Mouse (Mus musculus) hindbrain, postnatal 0 days (tissue): ENCODE results near the gene Thtpa. TPM values are rescaled to one million over a fixed set of nuclear protein-coding genes. Genes with fewer than 3 reads are reported as not detected.

Experiments used
- ATAC-seq: fragments of 200-750 bp; cut with Nextera tagmentation; 2 replicates; pipeline ENCODE4 v1.8.0; 2017; ENCODE audit warnings: mild to moderate bottlenecking, moderate TSS enrichment, moderate library complexity
- DNase-seq: peaks from one replicate; pipeline ENCODE4 v3.0.0-alpha.2; 2015; ENCODE audit warnings: low spot score
- H3K27ac ChIP-seq: fragments of 300-500 bp; sonication (generic); 2 replicates; pipeline ENCODE4 v1.5.1; 2014; ENCODE audit warnings: mild to moderate bottlenecking
- H3K27me3 ChIP-seq: fragments of 300-500 bp; sonication (generic); 2 replicates; pipeline ENCODE4 v1.6.1; 2014; ENCODE audit warnings: low read length, mixed read lengths; ENCODE audit not compliant: insufficient read depth
- H3K36me3 ChIP-seq: fragments of 300-500 bp; sonication (generic); 2 replicates; pipeline ENCODE4 v1.6.1; 2014; ENCODE audit warnings: low read length, mixed read lengths; ENCODE audit not compliant: insufficient read depth
- H3K4me1 ChIP-seq: fragments of 300-500 bp; sonication (generic); 2 replicates; pipeline ENCODE4 v1.6.1; 2014; ENCODE audit warnings: antibody characterized with exemption, low read length, mixed read lengths; ENCODE audit not compliant: insufficient read depth
- H3K4me2 ChIP-seq: fragments of 300-500 bp; sonication (generic); 2 replicates; pipeline ENCODE4 v1.6.1; 2014; ENCODE audit warnings: low read depth, mild to moderate bottlenecking, low read length, moderate library complexity, mixed read lengths
- H3K4me3 ChIP-seq: fragments of 300-500 bp; sonication (generic); 2 replicates; pipeline ENCODE4 v1.5.1; 2014; ENCODE audit warnings: low read length
- H3K9ac ChIP-seq: fragments of 300-500 bp; sonication (generic); replicated peaks from 2 replicates; pipeline ENCODE4 v1.6.1; 2014; ENCODE audit warnings: mild to moderate bottlenecking, low read length, moderate library complexity, mixed read lengths
- H3K9me3 ChIP-seq: fragments of 300-500 bp; sonication (generic); 2 replicates; pipeline ENCODE4 v1.6.1; 2016; ENCODE audit warnings: low read length, mixed read lengths
- CTCF ChIP-seq: IDR thresholded peaks from 2 replicates; pipeline ENCODE4 v1.5.1; 2016; ENCODE audit warnings: antibody characterized with exemption, control low read depth, low read depth
- whole genome bisulfite sequencing: fragments of 180-500 bp; shearing (Covaris S2); extraction: QIAGEN DNeasy Blood & Tissue Kit; methylation state at CpG from one replicate; pipeline ENCODE4 v1.1.7; 2014; 5-methylcytosine and 5-hydroxymethylcytosine counted together
- polyA plus RNA-seq: library from polyadenylated mRNA; unstranded; fragments of >200 nt; fragmentation: Nextera tagmentation; extraction: Ambion mirVana; gene quantifications from 2 replicates; pipeline ENCODE4 v1.2.1, GENCODE M21; 2015
- total RNA-seq: library from RNA; depleted of rRNA; stranded (reverse); fragments of >200 nt; gene quantifications from 2 replicates; pipeline ENCODE4 v1.2.3, GENCODE M21; 2014

The Thtpa gene
- total and polyA plus RNA-seq, 2 experiments from 2014 or later: 32.8 to 44.1 TPM

GRCm38 (mm10) chr14:55122359-55122758 is 27.8 kb downstream of the Thtpa start:
- Histone ChIP-seq H3K27ac (peak overlapping the region; percentile 59), H3K4me2 (peak overlapping the region; percentile 42), H3K9ac (no peak overlapping the region), H3K9me3 (no peaks in the 10 kb centered on the region), H3K4me3 (no peak overlapping the region), H3K36me3 (no peaks in the 10 kb centered on the region), H3K4me1 (peaks cover 6% of the 10 kb centered on the region; the same call in 1 of the 2 replicates), H3K27me3 (no peaks in the 10 kb centered on the region)
- TF ChIP-seq CTCF: no peak
- 16% methylated on average over 8 of the region's 8 CpGs for WGBS
- ATAC-seq: no peak; the same call in 1 of the 2 replicates
- no peak for DNase-seq

GRCm38 (mm10) chr14:55125711-55126110 is 31.1 kb downstream of the Thtpa start:
- no peak overlapping the region for H3K4me3 ChIP-seq
- ATAC-seq (no peak), DNase-seq (no peak)
- H3K9me3 ChIP-seq: no peaks in the 10 kb centered on the region
- no peaks in the 10 kb centered on the region for H3K27me3 ChIP-seq
- no peak for TF ChIP-seq CTCF
- 83% methylated on average over 5 of the region's 5 CpGs for WGBS
- H3K4me1 ChIP-seq: peaks cover 6% of the 10 kb centered on the region; the same call in 1 of the 2 replicates
- no peak overlapping the region for H3K9ac ChIP-seq
- H3K27ac ChIP-seq: no peak overlapping the region
- H3K36me3 ChIP-seq: no peaks in the 10 kb centered on the region
- H3K4me2 ChIP-seq: no peak overlapping the region

GRCm38 (mm10) chr14:55126521-55126920 is 31.9 kb downstream of the Thtpa start:
- DNase-seq (no peak), ATAC-seq (no peak)
- no peaks in the 10 kb centered on the region for H3K27me3 ChIP-seq
- H3K4me1 ChIP-seq: peaks cover 6% of the 10 kb centered on the region; the same call in 1 of the 2 replicates
- TF ChIP-seq CTCF: no peak
- H3K9me3 ChIP-seq: no peaks in the 10 kb centered on the region
- WGBS: 53% methylated on average over 7 of the region's 7 CpGs
- H3K27ac ChIP-seq: no peak overlapping the region
- no peak overlapping the region for H3K4me3 ChIP-seq
- H3K36me3 ChIP-seq: no peaks in the 10 kb centered on the region
- H3K4me2 ChIP-seq: no peak overlapping the region
- no peak overlapping the region for H3K9ac ChIP-seq

- TF ChIP-seq CTCF: no peak
- Histone ChIP-seq H3K9ac (no peak overlapping the region), H3K27ac (no peak overlapping the region), H3K4me2 (no peak overlapping the region), H3K27me3 (no peaks in the 10 kb centered on the region), H3K4me3 (no peak overlapping the region), H3K9me3 (no peaks in the 10 kb centered on the region), H3K4me1 (no peaks in the 10 kb centered on the region), H3K36me3 (no peaks in the 10 kb centered on the region)
- DNase-seq (no peak), ATAC-seq (no peak)
- 74% methylated on average over 8 of the region's 8 CpGs for WGBS
These were observed 41.1 kb downstream of the Thtpa start for GRCm38 (mm10) chr14:55135676-55136075.

- H3K4me3 ChIP-seq: no peak overlapping the region
- ATAC-seq (no peak), DNase-seq (no peak)
- H3K4me2 ChIP-seq: no peak overlapping the region
- H3K9ac ChIP-seq: no peak overlapping the region
- no peak for TF ChIP-seq CTCF
- WGBS: 41% methylated on average over 7 of the region's 7 CpGs
- no peaks in the 10 kb centered on the region for H3K4me1 ChIP-seq
- H3K9me3 ChIP-seq: no peaks in the 10 kb centered on the region
- H3K36me3 ChIP-seq: no peaks in the 10 kb centered on the region
- H3K27me3 ChIP-seq: no peaks in the 10 kb centered on the region
- no peak overlapping the region for H3K27ac ChIP-seq
These were observed 44.7 kb downstream of the Thtpa start for GRCm38 (mm10) chr14:55139313-55139712.

DNA sequence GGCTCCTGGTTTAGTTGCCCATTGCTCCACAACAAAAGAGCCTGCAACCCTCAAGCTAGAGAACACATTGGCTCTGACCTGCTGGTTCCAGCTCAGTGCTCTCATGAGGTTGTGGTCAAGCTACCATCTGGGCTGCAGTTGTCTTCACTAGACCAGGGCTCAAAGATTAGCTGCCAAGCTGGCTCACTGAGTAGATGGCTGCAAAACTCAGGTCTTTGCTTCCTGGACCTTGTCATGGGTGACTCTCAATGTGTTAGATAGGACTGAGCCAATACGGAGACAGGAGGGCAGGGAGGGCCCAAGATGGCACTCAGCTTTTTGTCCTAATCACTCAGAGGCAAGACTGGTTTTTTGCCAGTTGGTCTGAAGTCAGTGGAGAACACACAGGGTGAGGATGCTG is 51.7 kb downstream of the Thtpa start:
- DNase-seq: no peak
- TF ChIP-seq CTCF: no peak
- ATAC-seq: no peak
- peaks cover 7% of the 10 kb centered on the region for H3K4me1 ChIP-seq
- H3K4me3 ChIP-seq: no peak overlapping the region
- no peaks in the 10 kb centered on the region for H3K36me3 ChIP-seq
- H3K9me3 ChIP-seq: no peaks in the 10 kb centered on the region
- 73% methylated on average over 1 of the region's 1 CpGs for WGBS
- H3K27me3 ChIP-seq: no peaks in the 10 kb centered on the region
- no peak overlapping the region for H3K27ac ChIP-seq
- H3K4me2 ChIP-seq: no peak overlapping the region
- H3K9ac ChIP-seq: no peak overlapping the region

GRCm38 (mm10) chr14:55146829-55147401 is 52.3 kb downstream of the Thtpa start:
- Histone ChIP-seq H3K4me2 (no peak overlapping the region), H3K36me3 (no peaks in the 10 kb centered on the region), H3K4me3 (no peak overlapping the region), H3K9ac (no peak overlapping the region), H3K27ac (no peak overlapping the region), H3K9me3 (no peaks in the 10 kb centered on the region), H3K4me1 (peaks cover 7% of the 10 kb centered on the region), H3K27me3 (no peaks in the 10 kb centered on the region)
- ATAC-seq (no peak; the same call in 1 of the 2 replicates), DNase-seq (peak; percentile 28)
- WGBS: 82% methylated on average over 12 of the region's 12 CpGs
- no peak for TF ChIP-seq CTCF
